Mouse (Mus musculus): ENCODE data around the gene Exoc2.

Gene Exoc2

GRCm38 (mm10) chr13:30892315-30892714, 81.6 kb downstream of the Exoc2 start:
- DNase-seq (ENCODE audit: low spot score), result no peak

- no peak for DNase-seq (ENCODE audit: low spot score)
Measured at GRCm38 (mm10) chr13:30891223-30891622, 82.7 kb downstream of the Exoc2 start.

- DNase-seq (ENCODE audit: low spot score), result peak; percentile 70
Measured at GRCm38 (mm10) chr13:30888480-30888879, 85.4 kb downstream of the Exoc2 start.

GRCm38 (mm10) chr13:30880310-30880709, 93.6 kb downstream of the Exoc2 start:
- no peak for DNase-seq (ENCODE audit: low spot score)

- no peak for DNase-seq (ENCODE audit: low spot score)
Measured at GRCm38 (mm10) chr13:30879871-30880270, 94.0 kb downstream of the Exoc2 start.

- DNase-seq (ENCODE audit: low spot score), result no peak
Measured at GRCm38 (mm10) chr13:30875825-30876224, 98.1 kb downstream of the Exoc2 start.

- DNase-seq (ENCODE audit: low spot score), result no peak
Measured at GRCm38 (mm10) chr13:30873472-30873871, 100.4 kb downstream of the Exoc2 start.

- DNase-seq (ENCODE audit: low spot score), result no peak
Measured at GRCm38 (mm10) chr13:30865486-30865885, 108.4 kb downstream of the Exoc2 start.

GRCm38 (mm10) chr13:30864042-30864441, 109.9 kb downstream of the Exoc2 start:
- DNase-seq (ENCODE audit: low spot score), result no peak

- no peak for DNase-seq (ENCODE audit: low spot score)
Measured at GRCm38 (mm10) chr13:30858421-30858820, 115.5 kb downstream of the Exoc2 start.

- DNase-seq (ENCODE audit: low spot score), result no peak
Measured at GRCm38 (mm10) chr13:30850736-30851135, 123.2 kb downstream of the Exoc2 start.

GRCm38 (mm10) chr13:30848001-30848400, 125.9 kb downstream of the Exoc2 start:
- no peak for DNase-seq (ENCODE audit: low spot score)

GRCm38 (mm10) chr13:30846506-30846905, 127.4 kb downstream of the Exoc2 start:
- no peak for DNase-seq (ENCODE audit: low spot score)

- no peak for DNase-seq (ENCODE audit: low spot score)
Measured at GRCm38 (mm10) chr13:30843049-30843448, 130.8 kb downstream of the Exoc2 start.

GRCm38 (mm10) chr13:30841843-30842242, 132.1 kb downstream of the Exoc2 start:
- DNase-seq (ENCODE audit: low spot score), result no peak

- DNase-seq (ENCODE audit: low spot score), result no peak
Measured at GRCm38 (mm10) chr13:30841306-30841705, 132.6 kb downstream of the Exoc2 start.

- DNase-seq (ENCODE audit: low spot score), result no peak
Measured at GRCm38 (mm10) chr13:30840700-30841099, 133.2 kb downstream of the Exoc2 start.

- no peak for DNase-seq (ENCODE audit: low spot score)
Measured at GRCm38 (mm10) chr13:30836342-30836741, 137.6 kb downstream of the Exoc2 start.

- no peak for DNase-seq (ENCODE audit: low spot score)
Measured at GRCm38 (mm10) chr13:30834859-30835258, 139.0 kb downstream of the Exoc2 start.

- DNase-seq (ENCODE audit: low spot score), result no peak
Measured at GRCm38 (mm10) chr13:30834349-30834748, 139.5 kb downstream of the Exoc2 start.

GRCm38 (mm10) chr13:30833476-30834149, 140.3 kb downstream of the Exoc2 start:
- DNase-seq (ENCODE audit: low spot score), result no peak

GRCm38 (mm10) chr13:30831369-30831768, 142.5 kb downstream of the Exoc2 start:
- no peak for DNase-seq (ENCODE audit: low spot score)

GRCm38 (mm10) chr13:30826511-30826910, 147.4 kb downstream of the Exoc2 start:
- no peak for DNase-seq (ENCODE audit: low spot score)

- DNase-seq (ENCODE audit: low spot score), result no peak
Measured at GRCm38 (mm10) chr13:30824903-30825302, 149.0 kb downstream of the Exoc2 start.

Measured in c-Kit-positive CD71-positive TER-119-positive erythroid progenitor cells, embryonic 14.5 days (primary cell).